Mouse (Mus musculus) lung, adult 2 months (tissue): ENCODE results near the gene Maml3. TPM values are rescaled to one million over a fixed set of nuclear protein-coding genes. Genes with fewer than 3 reads are reported as not detected.

ENCODE experiments used
- DNase-seq: peaks from one replicate; pipeline ENCODE4 v3.0.0; 2022
- H3K4me1 ChIP-seq: fragments of 200-500 bp; 2 replicates; pipeline ENCODE4 v1.6.1; 2011; ENCODE audit warnings: low read length; ENCODE audit not compliant: control insufficient read depth, insufficient read depth
- H3K4me3 ChIP-seq: fragments of 200-500 bp; replicated peaks from 2 replicates; pipeline ENCODE3; 2011; ENCODE audit warnings: low read depth, mild to moderate bottlenecking, control low read depth, low read length; ENCODE audit errors: extremely low read depth
- CTCF ChIP-seq: fragments of 200-500 bp; IDR thresholded peaks from 2 replicates; pipeline ENCODE4 v1.5.1; 2011; ENCODE audit warnings: mild to moderate bottlenecking, low read length, control low read depth; ENCODE audit not compliant: insufficient read depth
- POLR2A ChIP-seq: fragments of 200-500 bp; IDR thresholded peaks from 2 replicates; pipeline ENCODE4 v1.6.1; 2011; ENCODE audit warnings: low read depth, mild to moderate bottlenecking, control low read depth, low read length, borderline replicate concordance; ENCODE audit errors: extremely low read depth
- WGBS: fragments of 180-500 bp; shearing (Covaris S2); methylation state at CpG from one replicate; pipeline ENCODE4 v1.1.7; 2018; 5-methylcytosine and 5-hydroxymethylcytosine counted together
- polyA plus RNA-seq: library from polyadenylated mRNA; depleted of rRNA; stranded (reverse); fragments of >200 nt; gene quantifications from 2 replicates; pipeline ENCODE4 v1.2.3, GENCODE M21; 2012

The Maml3 gene
- polyA plus RNA-seq, 1 experiment, result 11.2 TPM

DNA sequence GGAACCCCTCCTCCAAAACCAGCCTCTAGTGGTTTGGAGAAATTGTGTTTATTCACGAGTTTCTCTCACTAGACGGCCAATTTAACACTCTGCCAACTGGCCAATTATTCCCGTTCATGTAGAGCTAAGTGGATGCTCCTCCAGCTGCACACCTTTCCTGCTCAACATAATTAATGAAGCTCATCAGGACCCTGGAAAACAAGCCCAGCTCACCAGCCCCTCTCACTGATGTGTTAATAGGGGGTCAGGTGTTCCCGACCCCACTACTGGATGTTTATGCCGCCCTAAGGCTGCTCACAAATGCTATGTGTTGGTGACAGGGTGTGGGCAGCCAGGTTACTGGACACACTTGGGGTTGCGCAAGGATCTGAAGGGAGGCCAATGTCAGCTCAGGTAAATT is 263.7 kb downstream of the Maml3 start:
- H3K4me3 ChIP-seq, result no peak overlapping the region
- H3K4me1 ChIP-seq, result peaks cover 2% of the 10 kb centered on the region
- WGBS, result 75% methylated on average over 6 of the region's 6 CpGs
- no peak for TF ChIP-seq CTCF
- DNase-seq, result peak; percentile 26

DNA sequence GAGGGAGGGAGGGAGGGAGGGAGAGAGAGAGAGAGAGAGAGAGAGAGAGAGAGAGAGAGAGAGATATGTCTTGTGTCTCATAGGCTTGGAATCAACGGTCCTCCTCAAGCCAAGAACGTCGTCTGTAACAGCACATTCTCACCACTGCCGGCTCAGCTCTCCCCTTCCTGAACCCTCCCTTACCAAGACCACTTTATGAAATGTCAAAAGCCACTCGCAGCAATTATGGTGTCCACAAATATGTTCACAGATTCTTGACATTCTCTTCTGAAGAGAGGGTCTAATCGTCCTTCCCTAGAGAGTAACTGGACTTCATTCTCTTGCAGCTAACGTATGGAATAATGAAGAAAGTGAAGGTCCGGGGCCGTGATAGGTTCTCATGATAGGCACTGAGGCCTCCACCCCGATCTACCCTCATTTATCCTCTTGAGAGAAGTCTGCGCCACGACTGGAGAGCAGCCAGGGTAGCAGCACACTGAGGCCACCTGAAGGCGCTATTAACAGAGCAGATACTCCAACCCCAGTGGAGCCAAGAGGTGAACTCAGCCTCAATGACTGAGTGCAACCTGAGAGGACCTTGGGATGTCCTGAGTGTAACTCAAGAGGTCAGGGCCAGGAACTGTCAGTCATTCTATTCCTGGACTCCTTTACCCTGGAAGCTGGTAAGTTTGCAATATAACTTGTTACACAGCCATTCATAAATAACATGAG is 264.6 kb downstream of the Maml3 start:
- 67% methylated on average over 13 of the region's 13 CpGs for WGBS
- no peak for DNase-seq

DNA sequence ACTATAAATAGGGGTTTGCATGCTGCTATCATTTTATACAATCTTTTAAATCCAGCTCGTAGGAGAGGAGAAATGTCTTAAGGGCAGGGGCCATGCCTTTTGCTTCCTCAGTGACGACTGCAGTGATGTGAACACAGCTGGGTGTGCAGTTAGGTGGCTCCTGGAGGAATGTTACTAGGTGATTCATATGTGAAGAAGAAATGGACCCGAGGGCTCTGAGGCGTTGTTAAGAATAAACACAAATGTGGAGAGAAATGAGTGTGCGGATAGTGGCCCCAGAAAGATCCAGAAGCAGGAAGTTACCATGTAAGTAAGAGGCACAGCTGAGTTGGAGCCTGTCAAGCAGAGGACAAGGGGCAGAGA is 265.5 kb downstream of the Maml3 start:
- Histone ChIP-seq H3K4me3 (no peak overlapping the region), H3K4me1 (peaks cover 2% of the 10 kb centered on the region)
- WGBS, result 41% methylated on average over 5 of the region's 5 CpGs
- no peak for DNase-seq
- TF ChIP-seq POLR2A, result no peak
- TF ChIP-seq CTCF, result no peak

More for the DNA sequence above, 264.6 kb downstream of the Maml3 start:
- no peak overlapping the region for H3K4me3 ChIP-seq
- TF ChIP-seq CTCF, result peak; percentile 11; the same call in 1 of the 2 replicates
- TF ChIP-seq POLR2A, result no peak
- peaks cover 2% of the 10 kb centered on the region for H3K4me1 ChIP-seq

DNA sequence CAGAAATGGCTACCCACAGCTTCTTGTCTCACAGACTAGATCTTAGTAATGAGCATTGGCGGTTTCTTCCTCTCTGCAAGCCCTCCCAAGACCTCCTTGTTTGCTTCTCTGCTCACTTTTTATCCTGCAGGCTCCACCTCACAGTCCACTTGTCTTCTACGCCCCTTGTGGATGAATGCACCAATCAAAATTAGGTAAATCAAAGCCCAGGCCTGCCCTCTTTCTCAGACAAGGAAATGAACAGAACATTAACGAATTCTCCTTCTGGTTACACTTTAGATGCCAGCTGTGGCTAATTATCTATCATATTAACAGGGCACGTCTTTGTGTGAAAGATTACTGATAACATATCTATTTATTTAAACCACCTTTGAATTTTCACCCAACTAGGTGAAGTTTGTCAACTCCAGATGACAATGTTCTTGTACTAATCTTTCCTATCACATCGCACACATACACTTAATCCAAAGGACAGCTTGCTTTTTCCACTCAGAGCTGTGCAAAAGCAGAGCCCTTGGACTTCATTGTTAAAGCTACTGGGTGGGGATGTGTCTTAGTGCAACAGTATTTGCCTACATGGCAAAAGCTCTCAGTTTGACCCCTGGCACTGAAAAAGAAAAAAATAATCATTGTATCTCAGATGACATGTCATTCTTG is 266.1 kb downstream of the Maml3 start:
- TF ChIP-seq CTCF (no peak), POLR2A (no peak)
- Histone ChIP-seq H3K4me1 (peaks cover 2% of the 10 kb centered on the region), H3K4me3 (no peak overlapping the region)
- 69% methylated on average over 5 of the region's 5 CpGs for WGBS
- DNase-seq, result no peak

DNA sequence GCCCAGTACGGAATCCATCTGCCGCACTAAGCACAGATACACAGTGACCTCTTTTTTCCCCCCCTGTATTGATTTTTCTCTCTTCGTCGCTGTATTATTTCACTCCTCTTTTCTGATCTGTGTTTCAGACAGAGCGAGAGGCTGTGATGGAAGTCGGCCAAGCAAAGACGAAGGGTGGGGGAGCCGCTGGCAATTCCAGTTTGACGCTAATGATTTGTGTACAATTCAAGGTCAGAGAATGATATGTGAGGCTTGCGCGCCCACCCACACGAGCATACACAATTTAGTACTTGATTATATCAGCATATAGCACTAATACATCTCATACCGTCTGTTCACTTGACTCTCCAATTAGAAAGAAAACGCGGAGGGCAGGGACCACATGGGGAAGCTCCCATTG is 271.9 kb downstream of the Maml3 start:
- H3K4me1 ChIP-seq, result peaks cover 2% of the 10 kb centered on the region
- H3K4me3 ChIP-seq, result no peak overlapping the region
- DNase-seq, result no peak
- 54% methylated on average over 15 of the region's 15 CpGs for WGBS
- TF ChIP-seq POLR2A, result no peak
- no peak for TF ChIP-seq CTCF

DNA sequence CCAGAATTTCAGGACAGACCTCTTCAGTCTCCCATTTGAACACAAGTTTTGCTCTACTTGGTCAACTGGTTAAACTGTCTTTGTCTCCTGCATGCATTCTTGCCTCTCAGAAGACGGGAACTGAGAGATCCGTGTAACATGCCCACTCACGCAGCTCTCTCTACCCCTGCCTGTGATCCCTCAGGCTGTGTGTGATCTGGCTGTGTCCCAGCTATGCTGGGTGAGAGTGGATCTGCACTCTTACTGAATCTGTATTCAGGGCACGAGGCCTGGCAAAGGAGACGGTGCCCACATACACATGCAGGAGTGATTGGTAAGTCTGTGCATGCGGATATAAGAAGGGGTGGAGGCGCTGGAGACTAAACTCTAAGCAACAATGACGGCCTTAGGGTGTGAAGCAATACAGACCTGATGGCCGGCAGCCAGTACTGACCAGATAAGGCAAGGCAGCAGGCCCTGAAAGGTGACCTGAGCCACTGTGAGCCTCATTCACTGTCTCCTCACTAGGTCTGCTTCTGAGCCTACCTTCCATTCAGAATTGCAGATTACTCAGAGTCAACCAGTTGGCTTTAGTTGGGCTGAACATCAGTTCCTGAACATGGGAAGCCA is 274.0 kb downstream of the Maml3 start:
- TF ChIP-seq CTCF (no peak), POLR2A (no peak)
- no peak for DNase-seq

DNA sequence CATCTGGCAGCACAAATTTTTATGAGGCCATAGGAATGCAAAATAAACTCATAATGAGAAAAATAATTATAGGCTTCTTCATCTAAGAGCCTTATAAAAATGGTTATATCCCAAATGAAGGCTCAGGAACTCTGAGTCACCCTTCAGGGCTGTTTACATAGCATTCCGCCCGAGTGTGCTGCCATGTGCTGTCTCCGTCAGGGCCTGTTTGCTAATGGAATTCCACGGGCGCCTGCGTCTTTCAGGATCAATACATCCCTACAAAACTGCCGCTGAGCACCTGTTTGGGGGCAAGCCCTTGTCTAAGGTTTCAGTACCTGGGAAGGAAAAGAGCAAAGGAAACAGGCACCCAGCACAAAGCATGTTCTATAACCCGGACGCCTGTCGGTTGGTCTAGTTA is 279.3 kb downstream of the Maml3 start:
- DNase-seq, result no peak
- no peak overlapping the region for H3K4me3 ChIP-seq
- 66% methylated on average over 10 of the region's 10 CpGs for WGBS
- peaks cover 6% of the 10 kb centered on the region; the same call in 1 of the 2 replicates for H3K4me1 ChIP-seq
- TF ChIP-seq CTCF (no peak), POLR2A (no peak)

More for the DNA sequence above, 274.0 kb downstream of the Maml3 start:
- no peak overlapping the region for H3K4me3 ChIP-seq
- H3K4me1 ChIP-seq, result no peaks in the 10 kb centered on the region; the same call in none of the 2 replicates
- WGBS, result 76% methylated on average over 9 of the region's 9 CpGs

DNA sequence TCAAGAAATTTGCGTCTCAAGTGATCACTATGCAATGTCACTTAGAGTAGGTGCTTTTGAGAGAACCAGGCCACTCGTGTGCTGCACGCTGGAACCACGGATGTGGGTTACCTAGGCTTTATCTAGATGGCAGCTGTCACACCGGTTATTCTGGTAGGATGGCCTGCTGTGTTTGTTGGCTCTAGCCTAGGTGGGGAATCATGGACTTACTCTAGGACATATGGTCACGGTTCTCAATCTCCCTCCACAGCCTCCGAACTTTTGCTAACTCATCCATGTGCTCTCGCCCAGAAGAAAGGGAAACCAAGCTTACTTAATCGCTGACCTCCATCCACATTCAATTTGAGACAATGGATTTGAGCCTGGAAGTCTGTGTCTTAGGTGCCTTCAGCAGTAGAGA is 280.4 kb downstream of the Maml3 start:
- peaks cover 6% of the 10 kb centered on the region; the same call in 1 of the 2 replicates for H3K4me1 ChIP-seq
- H3K4me3 ChIP-seq, result no peak overlapping the region
- WGBS, result 85% methylated on average over 9 of the region's 9 CpGs
- DNase-seq, result no peak
- TF ChIP-seq POLR2A (no peak), CTCF (no peak)

DNA sequence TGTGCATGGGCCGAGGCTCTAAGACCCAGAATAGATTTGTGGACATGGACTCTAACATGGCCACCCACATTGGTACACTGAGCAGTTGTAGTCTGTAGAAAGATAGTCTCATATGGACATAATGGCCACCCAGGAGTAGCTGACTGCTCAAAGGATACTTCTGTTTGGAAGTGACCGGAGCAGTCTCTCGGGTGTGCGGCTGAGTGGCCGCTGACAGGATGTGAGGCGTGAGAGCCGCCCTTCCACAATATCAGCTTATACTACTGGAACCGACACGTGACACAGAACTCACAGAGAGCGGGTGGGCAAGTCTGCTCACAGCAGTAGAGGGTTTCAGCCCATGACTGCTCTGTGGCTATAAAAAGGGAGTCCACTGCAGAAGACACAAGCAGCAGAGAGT is 283.3 kb downstream of the Maml3 start:
- DNase-seq, result no peak
- WGBS, result 49% methylated on average over 10 of the region's 10 CpGs
- no peak overlapping the region for H3K4me3 ChIP-seq
- no peak for TF ChIP-seq CTCF
- no peak for TF ChIP-seq POLR2A
- peaks cover 6% of the 10 kb centered on the region; the same call in 1 of the 2 replicates for H3K4me1 ChIP-seq
